Mouse (Mus musculus): ENCODE data around the gene Rock2. TPM values are rescaled to one million over a fixed set of nuclear protein-coding genes. Genes with fewer than 3 reads are reported as not detected.

Rock2 gene
- polyA plus RNA-seq, 1 experiment, result 14.4 TPM

DNA sequence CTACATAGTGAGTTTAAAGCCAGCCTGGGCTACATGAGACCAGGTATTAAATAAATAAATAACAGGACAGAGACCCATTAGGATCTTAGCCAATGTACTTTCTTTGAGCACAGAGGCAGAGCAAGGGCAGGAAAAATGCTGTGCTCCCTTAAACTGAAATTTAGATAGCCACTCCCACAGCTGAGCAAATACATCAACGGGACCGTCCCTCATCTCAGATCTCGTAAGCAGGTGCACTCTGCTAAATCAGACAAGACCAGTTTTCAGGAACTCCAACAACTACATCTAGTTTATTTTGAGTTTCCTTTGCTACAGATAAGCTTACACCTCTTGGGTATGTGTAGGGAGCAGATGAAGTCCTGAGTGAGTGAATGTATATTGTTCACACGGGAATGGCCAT is 36.6 kb upstream of the Rock2 start:
- H3ac ChIP-seq (ENCODE audit: control insufficient read depth, insufficient read length), result no peak overlapping the region
- no peaks in the 10 kb centered on the region for H3K27me3 ChIP-seq (ENCODE audit: control insufficient read depth, insufficient read depth, insufficient read length)
- H3K79me2 ChIP-seq (ENCODE audit: control insufficient read depth, insufficient read depth), result no peaks in the 10 kb centered on the region
- no peak overlapping the region for H3K4me2 ChIP-seq (ENCODE audit: low read depth)
- no peaks in the 10 kb centered on the region for H3K36me3 ChIP-seq (ENCODE audit: control insufficient read depth, insufficient read depth)
- TF ChIP-seq MYOG (IDR thresholded peaks at IDR 0.05; ENCODE audit: control insufficient read depth in 1 of 3, insufficient read depth in 1 of 3, insufficient read length in 2 of 3, low read depth in 2 of 3) (no peak), POLR2A (IDR thresholded peaks at IDR 0.05; ENCODE audit: insufficient read length, low read depth) (no peak), POLR2AphosphoS2 (IDR thresholded peaks at IDR 0.05; ENCODE audit: insufficient read length, low read depth) (no peak), USF1 (IDR thresholded peaks at IDR 0.05; ENCODE audit: low read depth) (no peak), SRF (IDR thresholded peaks at IDR 0.05; ENCODE audit: control insufficient read depth, insufficient read length, low read depth) (no peak), TCF3 (IDR thresholded peaks at IDR 0.05; ENCODE audit: insufficient read length, low read depth) (no peak), E2F4 (IDR thresholded peaks at IDR 0.05; ENCODE audit: insufficient read depth) (no peak), CEBPB (IDR thresholded peaks at IDR 0.05; ENCODE audit: insufficient read depth, poor library complexity, severe bottlenecking) (no peak), MYOD1 (IDR thresholded peaks at IDR 0.05; ENCODE audit: control insufficient read depth in 1 of 3, insufficient read length in 2 of 3, low read depth in 2 of 3) (no peak), REST (IDR thresholded peaks at IDR 0.05; ENCODE audit: insufficient read depth, insufficient read length) (no peak), MAX (IDR thresholded peaks at IDR 0.05; ENCODE audit: low read depth) (no peak), TCF12 (IDR thresholded peaks at IDR 0.05; ENCODE audit: insufficient read depth, poor library complexity, severe bottlenecking) (no peak)
- H3K4me3 ChIP-seq, result no peak overlapping the region

DNA sequence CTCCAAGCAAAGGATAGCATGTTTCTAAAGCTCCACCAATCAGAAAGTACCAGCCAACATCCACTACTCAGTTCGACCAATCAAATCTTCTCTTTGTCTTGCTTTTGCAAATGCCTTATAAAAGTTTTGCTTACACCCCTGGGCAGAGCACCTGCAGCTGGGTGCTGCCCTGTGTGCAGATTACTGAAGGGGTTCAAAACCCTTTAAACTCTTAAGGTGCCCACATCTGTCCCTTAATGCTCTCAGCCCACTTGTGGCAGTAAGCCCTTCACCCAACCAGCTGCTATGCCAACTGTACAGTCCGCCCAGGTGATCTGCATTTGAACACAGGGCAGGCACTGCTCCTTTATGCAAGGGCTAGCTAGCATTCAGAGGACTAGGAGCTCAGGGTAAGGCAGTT is 34.9 kb upstream of the Rock2 start:
- TF ChIP-seq POLR2AphosphoS2 (IDR thresholded peaks at IDR 0.05; ENCODE audit: insufficient read length, low read depth) (no peak), E2F4 (IDR thresholded peaks at IDR 0.05; ENCODE audit: insufficient read depth) (no peak), TCF12 (IDR thresholded peaks at IDR 0.05; ENCODE audit: insufficient read depth, poor library complexity, severe bottlenecking) (no peak), REST (IDR thresholded peaks at IDR 0.05; ENCODE audit: insufficient read depth, insufficient read length) (no peak), SRF (IDR thresholded peaks at IDR 0.05; ENCODE audit: control insufficient read depth, insufficient read length, low read depth) (no peak), USF1 (IDR thresholded peaks at IDR 0.05; ENCODE audit: low read depth) (no peak), MYOG (IDR thresholded peaks at IDR 0.05; ENCODE audit: control insufficient read depth in 1 of 3, insufficient read depth in 1 of 3, insufficient read length in 2 of 3, low read depth in 2 of 3) (no peak), CEBPB (IDR thresholded peaks at IDR 0.05; ENCODE audit: insufficient read depth, poor library complexity, severe bottlenecking) (no peak), MYOD1 (IDR thresholded peaks at IDR 0.05; ENCODE audit: control insufficient read depth in 1 of 3, insufficient read length in 2 of 3, low read depth in 2 of 3) (no peak), MAX (IDR thresholded peaks at IDR 0.05; ENCODE audit: low read depth) (no peak), POLR2A (IDR thresholded peaks at IDR 0.05; ENCODE audit: insufficient read length, low read depth) (no peak), TCF3 (IDR thresholded peaks at IDR 0.05; ENCODE audit: insufficient read length, low read depth) (no peak)
- Histone ChIP-seq H3ac (ENCODE audit: control insufficient read depth, insufficient read length) (no peak overlapping the region), H3K36me3 (ENCODE audit: control insufficient read depth, insufficient read depth) (no peaks in the 10 kb centered on the region)

DNA sequence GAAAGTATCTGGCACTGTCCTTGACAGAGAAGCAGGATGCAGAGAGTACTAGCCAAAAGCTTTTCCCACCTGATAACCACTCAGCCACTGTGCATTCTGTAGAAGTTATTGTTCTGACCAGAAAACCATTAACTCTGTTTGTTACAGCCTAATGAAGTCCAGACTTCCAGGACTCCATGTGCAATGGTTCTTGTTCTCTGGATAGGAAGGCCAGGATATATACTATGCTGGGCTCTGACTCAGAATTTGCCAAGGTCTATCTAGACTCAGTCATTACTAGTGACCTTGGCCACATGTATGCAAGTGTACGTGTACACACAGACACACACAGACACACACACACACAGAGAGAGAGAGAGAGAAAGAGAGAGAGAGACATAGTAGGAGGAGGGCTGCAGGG is 34.2 kb upstream of the Rock2 start:
- Histone ChIP-seq H3K4me2 (ENCODE audit: low read depth) (no peak overlapping the region), H3K27me3 (ENCODE audit: control insufficient read depth, insufficient read depth, insufficient read length) (no peaks in the 10 kb centered on the region), H3K4me3 (no peak overlapping the region), H3K36me3 (ENCODE audit: control insufficient read depth, insufficient read depth) (no peaks in the 10 kb centered on the region), H3K79me2 (ENCODE audit: control insufficient read depth, insufficient read depth) (no peaks in the 10 kb centered on the region), H3ac (ENCODE audit: control insufficient read depth, insufficient read length) (no peak overlapping the region)
- TF ChIP-seq MAX (IDR thresholded peaks at IDR 0.05; ENCODE audit: low read depth) (no peak), TCF3 (IDR thresholded peaks at IDR 0.05; ENCODE audit: insufficient read length, low read depth) (no peak), MYOG (IDR thresholded peaks at IDR 0.05; ENCODE audit: control insufficient read depth in 1 of 3, insufficient read depth in 1 of 3, insufficient read length in 2 of 3, low read depth in 2 of 3) (no peak), REST (IDR thresholded peaks at IDR 0.05; ENCODE audit: insufficient read depth, insufficient read length) (no peak), E2F4 (IDR thresholded peaks at IDR 0.05; ENCODE audit: insufficient read depth) (no peak), SRF (IDR thresholded peaks at IDR 0.05; ENCODE audit: control insufficient read depth, insufficient read length, low read depth) (no peak), POLR2AphosphoS2 (IDR thresholded peaks at IDR 0.05; ENCODE audit: insufficient read length, low read depth) (no peak), TCF12 (IDR thresholded peaks at IDR 0.05; ENCODE audit: insufficient read depth, poor library complexity, severe bottlenecking) (no peak), USF1 (IDR thresholded peaks at IDR 0.05; ENCODE audit: low read depth) (no peak)

More for the DNA sequence above, 34.9 kb upstream of the Rock2 start:
- no peak overlapping the region for H3K4me3 ChIP-seq
- H3K27me3 ChIP-seq (ENCODE audit: control insufficient read depth, insufficient read depth, insufficient read length), result no peaks in the 10 kb centered on the region
- H3K4me2 ChIP-seq (ENCODE audit: low read depth), result no peak overlapping the region
- H3K79me2 ChIP-seq (ENCODE audit: control insufficient read depth, insufficient read depth), result no peaks in the 10 kb centered on the region

DNA sequence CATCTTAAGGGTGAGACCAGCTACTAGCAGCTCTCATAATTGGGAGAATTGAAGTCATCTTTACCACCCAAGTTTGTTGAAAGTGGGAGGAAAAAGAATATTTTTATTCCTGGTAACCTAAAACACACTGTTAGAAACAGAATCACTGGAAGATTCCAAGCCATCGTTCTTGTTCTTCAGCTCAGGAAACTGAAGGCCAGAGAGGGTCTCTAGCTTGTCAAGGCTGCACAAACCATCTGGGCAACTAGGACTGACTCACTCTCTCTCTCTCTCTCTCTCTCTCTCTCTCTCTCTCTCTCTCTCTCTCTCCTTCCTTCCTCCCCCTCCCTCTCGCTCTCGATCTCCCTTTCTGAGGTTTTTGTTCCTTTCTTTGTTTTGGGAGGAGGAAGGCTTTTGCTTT is 33.7 kb upstream of the Rock2 start:
- no peak overlapping the region for H3K4me2 ChIP-seq (ENCODE audit: low read depth)
- H3ac ChIP-seq (ENCODE audit: control insufficient read depth, insufficient read length), result no peak overlapping the region
- TF ChIP-seq TCF3 (IDR thresholded peaks at IDR 0.05; ENCODE audit: insufficient read length, low read depth), result no peak
- TF ChIP-seq MYOD1 (IDR thresholded peaks at IDR 0.05; ENCODE audit: control insufficient read depth in 1 of 3, insufficient read length in 2 of 3, low read depth in 2 of 3), result no peak
- no peak for TF ChIP-seq CEBPB (IDR thresholded peaks at IDR 0.05; ENCODE audit: insufficient read depth, poor library complexity, severe bottlenecking)
- no peak for TF ChIP-seq E2F4 (IDR thresholded peaks at IDR 0.05; ENCODE audit: insufficient read depth)
- TF ChIP-seq SRF (IDR thresholded peaks at IDR 0.05; ENCODE audit: control insufficient read depth, insufficient read length, low read depth), result no peak
- no peak for TF ChIP-seq POLR2AphosphoS2 (IDR thresholded peaks at IDR 0.05; ENCODE audit: insufficient read length, low read depth)
- no peak for TF ChIP-seq REST (IDR thresholded peaks at IDR 0.05; ENCODE audit: insufficient read depth, insufficient read length)
- no peak for TF ChIP-seq MAX (IDR thresholded peaks at IDR 0.05; ENCODE audit: low read depth)
- TF ChIP-seq POLR2A (IDR thresholded peaks at IDR 0.05; ENCODE audit: insufficient read length, low read depth), result no peak
- no peak for TF ChIP-seq TCF12 (IDR thresholded peaks at IDR 0.05; ENCODE audit: insufficient read depth, poor library complexity, severe bottlenecking)
- no peak for TF ChIP-seq MYOG (IDR thresholded peaks at IDR 0.05; ENCODE audit: control insufficient read depth in 1 of 3, insufficient read depth in 1 of 3, insufficient read length in 2 of 3, low read depth in 2 of 3)
- no peak for TF ChIP-seq USF1 (IDR thresholded peaks at IDR 0.05; ENCODE audit: low read depth)
- H3K27me3 ChIP-seq (ENCODE audit: control insufficient read depth, insufficient read depth, insufficient read length), result no peaks in the 10 kb centered on the region
- H3K79me2 ChIP-seq (ENCODE audit: control insufficient read depth, insufficient read depth), result no peaks in the 10 kb centered on the region
- H3K4me3 ChIP-seq, result no peak overlapping the region
- H3K36me3 ChIP-seq (ENCODE audit: control insufficient read depth, insufficient read depth), result no peaks in the 10 kb centered on the region
